Mouse (Mus musculus) embryo, embryonic 9.5 days (tissue): ENCODE measurements at regions not wholly inside any gene's neighbourhood (a gene's known extent, or its start where the extent isn't known, plus 50 kb on each side); places are given as distances from the start of the nearest gene placed in this dataset.
A peak's percentile ranks its signal among the peaks of the same experiment; 100 is the strongest.

Source experiments
- DNase-seq: peaks from one replicate; pipeline ENCODE4 v3.0.0-alpha.2; 2017; ENCODE audit errors: extremely low spot score

- DNase-seq, result peak; percentile 78
These were observed 63.6 kb upstream of the Klf3 start for GRCm38 (mm10) chr5:64739311-64740261.

- DNase-seq, result no peak
These were observed 59.1 kb upstream of the Klf3 start for GRCm38 (mm10) chr5:64744041-64744440.

GRCm38 (mm10) chr5:64744455-64744854, 58.7 kb upstream of the Klf3 start:
- no peak for DNase-seq

GRCm38 (mm10) chr5:64747461-64747860, 55.7 kb upstream of the Klf3 start:
- no peak for DNase-seq

- DNase-seq, result no peak
These were observed 53.6 kb upstream of the Klf3 start for GRCm38 (mm10) chr5:64749415-64750166.

GRCm38 (mm10) chr5:64750406-64750805, 52.8 kb upstream of the Klf3 start:
- no peak for DNase-seq

GRCm38 (mm10) chr5:64750976-64751656, 52.1 kb upstream of the Klf3 start:
- no peak for DNase-seq

GRCm38 (mm10) chr5:64753142-64753750, 49.9 kb upstream of the Klf3 start:
- DNase-seq, result no peak
